Comparison of ENCODE assay signal across 22 mouse cellular contexts in genomic region chr12:33365133-33365532, GRCm38 (mm10). TPM values are rescaled to one million over a fixed set of nuclear protein-coding genes. Genes with fewer than 3 reads are reported as not detected.
"Had no signal": no experiment of that assay in that cellular context is flagged by ENCODE, and none has a peak within 500 bp of the region (broad histone marks: within the 10 kb centered on the region; RNA-seq: fewer than 3 reads in every experiment).

No protein-coding gene starts in this region.

- DNase-seq: retina, postnatal 1 day; right cerebral cortex, adult 18-20 months; right cerebral cortex, postnatal 14 days; right cerebral cortex, postnatal 25 days; right cerebral cortex, postnatal 4 days; spleen, adult 18-20 months; thymus, adult 18-20 months; thymus, adult 2 months; thymus, postnatal 14 days; thymus, postnatal 25 days; thymus, postnatal 36 days; thymus, postnatal 4 days had no signal

- H3K4me1 ChIP-seq: neural tube, embryonic 12.5 days; stomach, embryonic 15.5 days had no signal

- H3K4me2 ChIP-seq: neural tube, embryonic 12.5 days; neural tube, embryonic 13.5 days; neural tube, embryonic 15.5 days; stomach, embryonic 15.5 days had no signal

- H3K27me3 ChIP-seq: neural tube, embryonic 12.5 days; neural tube, embryonic 13.5 days; neural tube, embryonic 15.5 days; stomach, embryonic 15.5 days had no signal

- H3K4me3 ChIP-seq: neural tube, embryonic 12.5 days; neural tube, embryonic 13.5 days; neural tube, embryonic 15.5 days; stomach, embryonic 15.5 days had no signal

- H3K9me3 ChIP-seq: neural tube, embryonic 12.5 days; neural tube, embryonic 13.5 days; neural tube, embryonic 15.5 days; stomach, embryonic 15.5 days had no signal

- H3K9ac ChIP-seq: neural tube, embryonic 12.5 days; neural tube, embryonic 13.5 days; neural tube, embryonic 15.5 days; stomach, embryonic 15.5 days had no signal

- H3K27ac ChIP-seq: neural tube, embryonic 12.5 days; neural tube, embryonic 13.5 days; neural tube, embryonic 15.5 days; stomach, embryonic 15.5 days; stomach, postnatal 0 days had no signal

RNA-seq across cellular contexts. Expression of gene Efcab10, which starts 29.5 kb away (rescaled TPM):
- total RNA-seq: neutrophil, adult 5-6 weeks had no signal
- polyA plus RNA-seq: small intestine, adult 2 months; spleen, adult 2 months; stomach, embryonic 14.5 days; stomach, postnatal 0 days; thymus, adult 2 months; urinary bladder, adult 2 months had no signal
